Mouse (Mus musculus): Measurements from ENCODE around the gene Casc4. TPM values are rescaled to one million over a fixed set of nuclear protein-coding genes. Genes with fewer than 3 reads are reported as not detected.

Casc4 gene
- total RNA-seq, 2 experiments from 2014 or later = 96.5 to 105 TPM

- TF ChIP-seq CTCF (IDR thresholded peaks at IDR 0.05) = no peak; the same call in 1 of the 2 replicates
- H3K27ac ChIP-seq = 0 out of 2 replicates have a peak overlapping the region, but pooled peaks have one; percentile 56
- no peak for DNase-seq (ENCODE audit: extremely low spot score in 1 of 2, low spot score in 2 of 2)
- no peak overlapping the region for H3K4me3 ChIP-seq
- intact Hi-C loops (cut with DNase I) = no loop called here
These were observed 7.3 kb upstream of the Casc4 start for GRCm38 (mm10) chr2:121859380-121859980.

GRCm38 (mm10) chr2:121866071-121866601 lies 634 bp upstream of the Casc4 start:
- intact Hi-C loops (cut with DNase I) = no loop called here
- H3K27ac ChIP-seq = peak overlapping the region; percentile 92
- H3K4me3 ChIP-seq = peak overlapping the region; percentile 91
- TF ChIP-seq CTCF (IDR thresholded peaks at IDR 0.05) = no peak
- peak; percentile 30 to 38 for DNase-seq (ENCODE audit: extremely low spot score in 1 of 2, low spot score in 2 of 2)

- intact Hi-C loops (cut with DNase I) = loop anchor here (1.0 kb wide), 1 partner anchor 89 kb away; the partner anchor contains the start of genes Ctdspl2 and Mageb3
- Histone ChIP-seq H3K27ac (peak overlapping the region; percentile 92), H3K4me3 (peak overlapping the region; percentile 91)
- peak in 1 of 2 experiments; percentile 23 for DNase-seq (ENCODE audit: extremely low spot score in 1 of 2, low spot score in 2 of 2)
- TF ChIP-seq CTCF (IDR thresholded peaks at IDR 0.05) = no peak
These were observed 520 bp downstream of the Casc4 start for GRCm38 (mm10) chr2:121867051-121867928.

- H3K4me3 ChIP-seq = no peak overlapping the region
- no peak overlapping the region for H3K27ac ChIP-seq
- no peak for TF ChIP-seq CTCF (IDR thresholded peaks at IDR 0.05)
- DNase-seq (ENCODE audit: extremely low spot score in 1 of 2, low spot score in 2 of 2) = no peak
- intact Hi-C loops (cut with DNase I) = no loop called here
These were observed 12.7 kb downstream of the Casc4 start for GRCm38 (mm10) chr2:121879506-121879905.

- no peak overlapping the region for H3K27ac ChIP-seq
- no peak for DNase-seq (ENCODE audit: extremely low spot score in 1 of 2, low spot score in 2 of 2)
- intact Hi-C loops (cut with DNase I) = no loop called here
- no peak overlapping the region for H3K4me3 ChIP-seq
- TF ChIP-seq CTCF (IDR thresholded peaks at IDR 0.05) = no peak
These were observed 18.8 kb downstream of the Casc4 start for GRCm38 (mm10) chr2:121885509-121886106.

- intact Hi-C loops (cut with DNase I) = no loop called here
- TF ChIP-seq CTCF (IDR thresholded peaks at IDR 0.05) = no peak
- DNase-seq (ENCODE audit: extremely low spot score in 1 of 2, low spot score in 2 of 2) = no peak
- no peak overlapping the region for H3K27ac ChIP-seq
- H3K4me3 ChIP-seq = no peak overlapping the region
These were observed 19.6 kb downstream of the Casc4 start for GRCm38 (mm10) chr2:121886406-121886805.

- Histone ChIP-seq H3K4me3 (no peak overlapping the region), H3K27ac (no peak overlapping the region)
- no peak for TF ChIP-seq CTCF (IDR thresholded peaks at IDR 0.05)
- DNase-seq (ENCODE audit: extremely low spot score in 1 of 2, low spot score in 2 of 2) = no peak
- intact Hi-C loops (cut with DNase I) = no loop called here
These were observed 22.1 kb downstream of the Casc4 start for GRCm38 (mm10) chr2:121888720-121889497.

- Histone ChIP-seq H3K4me3 (no peak overlapping the region), H3K27ac (no peak overlapping the region)
- no peak for TF ChIP-seq CTCF (IDR thresholded peaks at IDR 0.05)
- DNase-seq (ENCODE audit: extremely low spot score in 1 of 2, low spot score in 2 of 2) = no peak
- intact Hi-C loops (cut with DNase I) = no loop called here
These were observed 28.5 kb downstream of the Casc4 start for GRCm38 (mm10) chr2:121895261-121895660.

- intact Hi-C loops (cut with DNase I) = no loop called here
- no peak for DNase-seq (ENCODE audit: extremely low spot score in 1 of 2, low spot score in 2 of 2)
- TF ChIP-seq CTCF (IDR thresholded peaks at IDR 0.05) = no peak
- H3K27ac ChIP-seq = no peak overlapping the region
- H3K4me3 ChIP-seq = no peak overlapping the region
These were observed 30.1 kb downstream of the Casc4 start for GRCm38 (mm10) chr2:121896825-121897224.

- no peak for DNase-seq (ENCODE audit: extremely low spot score in 1 of 2, low spot score in 2 of 2)
- Histone ChIP-seq H3K27ac (no peak overlapping the region), H3K4me3 (no peak overlapping the region)
- intact Hi-C loops (cut with DNase I) = no loop called here
- TF ChIP-seq CTCF (IDR thresholded peaks at IDR 0.05) = peak; percentile 23
These were observed 43.2 kb downstream of the Casc4 start for GRCm38 (mm10) chr2:121909975-121910374.
